Mouse (Mus musculus) embryo, embryonic 11.5 days (tissue): ENCODE data around the gene Pola2.
A peak's percentile ranks its signal among the peaks of the same experiment; 100 is the strongest.

Experiments used
- DNase-seq: peaks from one replicate; pipeline ENCODE4 v3.0.0-alpha.2; 2012; ENCODE audit warnings: low read depth, low spot score

Pola2 gene

DNA sequence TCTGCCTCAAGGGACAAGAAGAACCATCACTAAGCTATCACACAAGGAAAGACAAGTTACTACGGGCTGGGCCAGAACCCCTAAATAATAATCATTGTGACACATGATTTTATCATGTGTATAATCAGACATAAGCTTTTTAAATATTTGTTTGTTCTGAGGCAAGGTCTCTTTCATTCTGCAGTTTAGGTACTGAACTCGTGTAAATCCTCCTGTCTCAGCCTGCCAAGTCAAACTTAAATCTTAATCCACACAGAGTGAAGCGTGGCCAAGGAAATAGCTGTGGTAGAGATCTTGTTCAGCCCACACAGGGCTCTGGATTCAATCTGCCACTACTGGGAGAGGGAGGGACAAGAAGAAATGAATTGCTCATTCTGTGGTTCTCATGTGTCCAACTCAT is 56.7 kb downstream of the Pola2 start:
- DNase-seq: no peak

DNA sequence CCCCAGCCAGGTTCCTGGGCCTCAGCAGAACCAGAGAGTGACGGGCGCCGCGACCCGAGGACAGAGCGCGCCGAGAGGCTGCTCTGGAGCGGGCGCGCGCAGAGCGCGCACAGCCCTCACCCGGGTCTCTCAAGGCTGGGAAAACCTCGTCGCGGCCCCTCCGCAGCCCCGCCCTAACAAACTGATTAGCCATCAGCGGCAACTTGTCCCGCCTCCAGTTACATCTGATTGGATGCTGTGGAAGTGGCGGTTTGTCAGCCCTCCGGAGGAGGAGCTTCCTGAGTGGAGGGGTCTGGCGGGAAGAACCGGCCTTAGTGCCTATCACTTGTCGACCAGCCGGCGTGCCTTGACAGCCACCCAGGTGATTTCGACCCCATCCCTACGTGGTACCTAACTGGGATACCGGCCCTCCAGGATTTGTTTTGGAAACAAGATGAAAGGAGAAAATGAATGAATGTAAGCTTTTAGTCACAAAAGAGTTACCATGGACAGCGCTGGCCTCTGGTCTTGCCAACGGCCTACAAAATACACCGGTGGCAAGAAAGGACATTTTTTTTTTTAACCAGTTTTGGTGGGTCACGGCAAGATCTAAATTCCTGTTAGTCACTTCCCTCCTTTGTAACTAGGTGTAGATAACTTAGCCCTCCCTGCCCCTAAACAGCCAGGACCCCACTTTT is 69.9 kb downstream of the Pola2 start, which contains the start of gene Tigd3:
Tigd3 (minus strand) TSS at position 148 of the 677 bp plus-strand sequence.
- DNase-seq: peak; percentile 94

DNA sequence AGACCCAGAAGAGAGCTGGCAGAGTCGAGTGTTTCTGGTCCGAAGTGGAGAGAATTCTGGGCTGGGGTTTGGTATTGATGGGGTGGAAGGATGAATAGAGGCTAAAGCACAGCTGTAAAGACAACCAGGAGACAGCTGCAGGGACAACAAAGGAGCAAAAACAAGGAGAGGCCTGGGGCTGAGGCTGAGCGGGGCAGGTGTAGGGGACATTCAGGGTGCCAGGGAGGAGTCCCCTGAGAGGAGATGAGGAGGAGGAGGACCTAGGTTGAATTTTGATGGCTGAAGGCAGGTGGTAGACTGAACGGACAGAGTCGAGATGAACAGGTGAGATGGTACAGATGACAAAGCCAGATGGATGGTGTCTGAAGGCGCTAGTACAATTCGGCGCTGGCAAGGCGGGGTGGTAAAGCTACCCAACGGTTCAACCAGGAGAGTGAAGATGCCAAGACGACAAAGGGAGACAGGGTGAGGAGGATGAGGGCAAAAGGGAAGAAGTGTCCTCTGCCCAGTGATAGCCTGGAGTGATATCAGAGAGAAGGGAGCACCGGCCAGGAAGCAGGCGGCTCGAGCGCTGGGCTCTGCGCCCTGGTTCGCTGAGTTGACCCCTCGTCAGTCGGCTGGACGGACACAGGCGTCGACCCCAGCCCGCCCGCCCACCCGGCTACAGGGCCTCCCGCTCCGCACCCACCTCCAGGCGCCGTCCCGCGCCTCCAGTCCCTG is 70.6 kb downstream of the Pola2 start:
- DNase-seq: no peak

DNA sequence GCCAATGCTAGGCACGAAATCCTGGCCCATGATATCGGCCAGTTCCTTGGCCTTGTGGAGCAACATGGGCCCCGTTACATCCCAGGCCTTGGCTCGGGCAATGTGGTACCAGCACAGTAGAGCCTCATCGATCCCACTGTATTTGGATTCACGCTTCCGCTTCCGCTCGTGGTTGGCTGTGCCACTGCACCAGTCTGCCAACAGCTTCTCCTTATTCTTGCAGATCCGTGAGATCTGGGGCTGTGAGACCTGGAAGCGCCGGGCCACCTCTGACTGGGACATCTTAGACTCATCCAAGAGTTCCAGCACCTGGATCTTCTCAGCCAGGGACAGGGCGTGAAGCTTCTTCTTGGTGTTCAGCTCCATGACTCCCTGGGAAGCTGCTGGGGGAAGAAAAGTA is 71.3 kb downstream of the Pola2 start:
- DNase-seq: no peak

DNA sequence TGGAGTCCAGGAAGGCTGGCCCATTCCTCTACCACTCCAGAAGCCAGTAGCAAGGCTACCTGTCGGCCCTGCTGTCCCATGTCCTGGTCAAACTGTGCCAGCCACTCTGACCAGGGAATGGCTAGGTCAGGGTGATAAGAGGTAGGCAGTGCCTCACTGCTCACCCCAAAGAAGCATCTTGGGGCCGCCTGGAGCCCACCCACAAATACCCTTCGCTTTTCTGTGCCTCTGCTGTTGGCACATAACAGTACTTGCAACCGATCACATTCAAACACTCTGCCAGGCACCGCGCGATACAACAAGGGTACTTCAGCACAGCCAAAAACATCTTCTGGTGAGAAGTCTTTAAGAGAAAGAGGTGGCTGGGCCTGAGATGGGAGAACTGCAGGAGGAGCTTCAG is 71.7 kb downstream of the Pola2 start:
- no peak for DNase-seq

DNA sequence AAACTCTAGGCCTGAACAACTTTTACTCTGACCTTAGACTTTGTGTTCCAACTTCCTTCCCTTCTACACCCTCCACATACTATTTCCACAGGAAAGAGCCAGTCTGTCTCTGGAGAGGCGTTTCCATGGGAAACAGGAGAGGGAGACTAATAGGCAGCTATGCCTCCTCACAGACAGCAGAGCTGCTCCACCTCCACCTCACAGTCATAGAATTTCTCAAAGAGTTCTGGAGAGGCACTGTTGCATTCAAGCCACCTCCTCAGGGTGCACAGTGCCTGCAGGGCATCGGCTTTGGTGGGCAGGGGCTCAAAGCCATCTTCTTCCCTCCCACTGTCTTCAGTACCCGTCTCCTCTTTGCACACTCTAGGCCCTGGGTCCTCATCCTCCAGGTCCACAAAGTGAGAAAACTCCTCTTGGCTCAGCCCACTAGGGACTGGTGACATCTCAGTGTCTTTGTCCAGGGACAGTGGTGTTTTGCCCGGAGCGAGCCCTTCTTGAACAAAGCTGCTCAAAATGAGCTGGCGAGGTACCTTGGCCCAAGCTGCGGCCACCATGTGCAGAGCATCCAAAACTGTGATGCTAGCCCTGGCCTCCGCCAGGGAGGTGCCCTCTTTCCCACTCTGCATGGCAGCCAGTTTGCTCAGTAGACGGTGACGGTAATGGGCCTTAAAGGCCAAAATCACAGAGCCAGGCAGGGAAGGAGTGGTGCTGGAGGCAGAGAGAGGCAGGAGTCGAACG is 72.3 kb downstream of the Pola2 start:
- DNase-seq: no peak
